Mouse (Mus musculus) stomach, embryonic 15.5 days (tissue): Measurements from ENCODE around the gene Ubald1. TPM values are rescaled to one million over a fixed set of nuclear protein-coding genes. Genes with fewer than 3 reads are reported as not detected.
A peak's percentile ranks its signal among the peaks of the same experiment; 100 is the strongest.

Experiments
- ATAC-seq: fragments of 200-750 bp; cut with Nextera tagmentation; 2 replicates; pipeline ENCODE4 v1.8.0; 2017; ENCODE audit warnings: low read depth, moderate number of reproducible peaks, moderate TSS enrichment; ENCODE audit not compliant: insufficient read depth, low FRiP score
- H3K27ac ChIP-seq: fragments of 300-500 bp; sonication (generic); 2 replicates; pipeline ENCODE4 v1.5.1; 2015; ENCODE audit warnings: mild to moderate bottlenecking, inconsistent platforms
- H3K27me3 ChIP-seq: fragments of 300-500 bp; sonication (generic); replicated peaks from 2 replicates; pipeline ENCODE4 v1.6.1; 2015; ENCODE audit warnings: inconsistent platforms
- H3K36me3 ChIP-seq: fragments of 300-500 bp; sonication (generic); 2 replicates; pipeline ENCODE4 v1.6.1; 2015; ENCODE audit warnings: inconsistent platforms
- H3K4me1 ChIP-seq: fragments of 300-500 bp; sonication (generic); 2 replicates; pipeline ENCODE4 v1.6.1; 2015; ENCODE audit warnings: inconsistent platforms
- H3K4me2 ChIP-seq: fragments of 300-500 bp; sonication (generic); 2 replicates; pipeline ENCODE4 v1.6.1; 2015; ENCODE audit warnings: mild to moderate bottlenecking, inconsistent platforms
- H3K4me3 ChIP-seq: fragments of 300-500 bp; sonication (generic); replicated peaks from 2 replicates; pipeline ENCODE4 v1.5.1; 2015; ENCODE audit warnings: inconsistent platforms
- H3K9ac ChIP-seq: fragments of 300-500 bp; sonication (generic); 2 replicates; pipeline ENCODE4 v1.6.1; 2015; ENCODE audit warnings: inconsistent platforms
- H3K9me3 ChIP-seq: fragments of 300-500 bp; sonication (generic); 2 replicates; pipeline ENCODE4 v1.6.1; 2016; ENCODE audit warnings: inconsistent platforms
- WGBS: fragments of 180-500 bp; shearing (Covaris S2); methylation state at CpG from one replicate; pipeline ENCODE4 v1.1.7; 2015; 5-methylcytosine and 5-hydroxymethylcytosine counted together
- polyA plus RNA-seq: library from polyadenylated mRNA; unstranded; fragments of >200 nt; fragmentation: Nextera tagmentation; extraction: Ambion mirVana; gene quantifications from 2 replicates; pipeline ENCODE4 v1.2.1, GENCODE M21; 2015

Ubald1 gene
- polyA plus RNA-seq, 1 experiment from 2014 or later, result 34.9 TPM

- ATAC-seq, result no peak
- peaks cover 5% of the 10 kb centered on the region; the same call in 1 of the 2 replicates for H3K4me1 ChIP-seq
- no peaks in the 10 kb centered on the region for H3K9me3 ChIP-seq
- no peak overlapping the region for H3K9ac ChIP-seq
- H3K4me2 ChIP-seq, result no peak overlapping the region
- H3K36me3 ChIP-seq, result peaks cover 32% of the 10 kb centered on the region
- H3K4me3 ChIP-seq, result no peak overlapping the region
- 90% methylated on average over 8 of the region's 8 CpGs for WGBS
- no peaks in the 10 kb centered on the region for H3K27me3 ChIP-seq
- H3K27ac ChIP-seq, result no peak overlapping the region
These were observed 30.6 kb upstream of the Ubald1 start for GRCm38 (mm10) chr16:4910758-4911157.

GRCm38 (mm10) chr16:4909745-4910144 lies 29.6 kb upstream of the Ubald1 start:
- Histone ChIP-seq H3K27me3 (no peaks in the 10 kb centered on the region), H3K9ac (no peak overlapping the region), H3K9me3 (no peaks in the 10 kb centered on the region), H3K36me3 (peaks cover 26% of the 10 kb centered on the region), H3K4me1 (peaks cover 5% of the 10 kb centered on the region; the same call in 1 of the 2 replicates), H3K27ac (no peak overlapping the region), H3K4me3 (no peak overlapping the region), H3K4me2 (no peak overlapping the region)
- ATAC-seq, result no peak
- WGBS, result 99% methylated on average over 2 of the region's 2 CpGs

GRCm38 (mm10) chr16:4907972-4908371 lies 27.9 kb upstream of the Ubald1 start:
- Histone ChIP-seq H3K27me3 (no peaks in the 10 kb centered on the region), H3K36me3 (peaks cover 26% of the 10 kb centered on the region), H3K4me1 (0 out of 2 replicates have a peak, but pooled peaks cover 5% of the 10 kb centered on the region), H3K27ac (no peak overlapping the region), H3K9ac (no peak overlapping the region), H3K4me2 (no peak overlapping the region), H3K9me3 (no peaks in the 10 kb centered on the region), H3K4me3 (no peak overlapping the region)
- 0 out of 2 replicates have a peak, but pooled peaks have one; percentile 65 for ATAC-seq
- WGBS, result 54% methylated on average over 5 of the region's 5 CpGs

GRCm38 (mm10) chr16:4907386-4907785 lies 27.3 kb upstream of the Ubald1 start:
- Histone ChIP-seq H3K36me3 (peaks cover 26% of the 10 kb centered on the region), H3K4me3 (no peak overlapping the region), H3K9ac (no peak overlapping the region), H3K27ac (no peak overlapping the region), H3K4me2 (no peak overlapping the region), H3K4me1 (0 out of 2 replicates have a peak, but pooled peaks cover 5% of the 10 kb centered on the region), H3K9me3 (no peaks in the 10 kb centered on the region), H3K27me3 (no peaks in the 10 kb centered on the region)
- 0 out of 2 replicates have a peak, but pooled peaks have one; percentile 20 for ATAC-seq
- WGBS, result 67% methylated on average over 2 of the region's 2 CpGs

- H3K4me1 ChIP-seq, result 0 out of 2 replicates have a peak, but pooled peaks cover 5% of the 10 kb centered on the region
- no peak for ATAC-seq
- H3K36me3 ChIP-seq, result peaks cover 22% of the 10 kb centered on the region
- no peak overlapping the region for H3K4me2 ChIP-seq
- H3K27me3 ChIP-seq, result no peaks in the 10 kb centered on the region
- H3K9me3 ChIP-seq, result no peaks in the 10 kb centered on the region
- H3K27ac ChIP-seq, result no peak overlapping the region
- no peak overlapping the region for H3K9ac ChIP-seq
- no peak overlapping the region for H3K4me3 ChIP-seq
These were observed 26.4 kb upstream of the Ubald1 start for GRCm38 (mm10) chr16:4906559-4906958.

GRCm38 (mm10) chr16:4905591-4905990 lies 25.5 kb upstream of the Ubald1 start:
- Histone ChIP-seq H3K9me3 (no peaks in the 10 kb centered on the region), H3K9ac (no peak overlapping the region), H3K36me3 (peaks cover 13% of the 10 kb centered on the region), H3K4me2 (no peak overlapping the region), H3K4me3 (no peak overlapping the region), H3K27me3 (no peaks in the 10 kb centered on the region), H3K27ac (no peak overlapping the region), H3K4me1 (0 out of 2 replicates have a peak, but pooled peaks cover 9% of the 10 kb centered on the region)
- ATAC-seq, result no peak
- WGBS, result 45% methylated on average over 1 of the region's 1 CpGs

GRCm38 (mm10) chr16:4904878-4905277 lies 24.8 kb upstream of the Ubald1 start:
- WGBS, result 85% methylated on average over 3 of the region's 3 CpGs
- peaks cover 9% of the 10 kb centered on the region; the same call in 1 of the 2 replicates for H3K36me3 ChIP-seq
- H3K27me3 ChIP-seq, result no peaks in the 10 kb centered on the region
- no peak overlapping the region for H3K27ac ChIP-seq
- H3K4me2 ChIP-seq, result no peak overlapping the region
- H3K9me3 ChIP-seq, result no peaks in the 10 kb centered on the region
- no peak for ATAC-seq
- H3K4me1 ChIP-seq, result 0 out of 2 replicates have a peak, but pooled peaks cover 11% of the 10 kb centered on the region
- no peak overlapping the region for H3K4me3 ChIP-seq
- no peak overlapping the region for H3K9ac ChIP-seq

- Histone ChIP-seq H3K9ac (no peak overlapping the region), H3K36me3 (no peaks in the 10 kb centered on the region), H3K4me1 (0 out of 2 replicates have a peak, but pooled peaks cover 11% of the 10 kb centered on the region), H3K27ac (no peak overlapping the region), H3K4me2 (no peak overlapping the region), H3K9me3 (no peaks in the 10 kb centered on the region), H3K4me3 (no peak overlapping the region), H3K27me3 (no peaks in the 10 kb centered on the region)
- ATAC-seq, result no peak
- WGBS, result 66% methylated on average over 6 of the region's 6 CpGs
These were observed 23.5 kb upstream of the Ubald1 start for GRCm38 (mm10) chr16:4903491-4904102.

- H3K36me3 ChIP-seq, result no peaks in the 10 kb centered on the region
- H3K4me2 ChIP-seq, result no peak overlapping the region
- no peaks in the 10 kb centered on the region for H3K27me3 ChIP-seq
- H3K9me3 ChIP-seq, result no peaks in the 10 kb centered on the region
- no peak overlapping the region for H3K9ac ChIP-seq
- H3K27ac ChIP-seq, result no peak overlapping the region
- no peak overlapping the region for H3K4me3 ChIP-seq
- ATAC-seq, result no peak
- WGBS, result 69% methylated on average over 2 of the region's 2 CpGs
- 0 out of 2 replicates have a peak, but pooled peaks cover 11% of the 10 kb centered on the region for H3K4me1 ChIP-seq
These were observed 22.3 kb upstream of the Ubald1 start for GRCm38 (mm10) chr16:4902390-4902789.

GRCm38 (mm10) chr16:4901167-4901566 lies 21.1 kb upstream of the Ubald1 start:
- 69% methylated on average over 7 of the region's 7 CpGs for WGBS
- no peak overlapping the region for H3K4me2 ChIP-seq

GRCm38 (mm10) chr16:4899711-4900110 lies 19.6 kb upstream of the Ubald1 start:
- Histone ChIP-seq H3K4me2 (no peak overlapping the region), H3K9me3 (no peaks in the 10 kb centered on the region), H3K9ac (no peak overlapping the region), H3K27me3 (no peaks in the 10 kb centered on the region), H3K27ac (peak overlapping the region; percentile 31; the same call in 1 of the 2 replicates), H3K4me3 (no peak overlapping the region), H3K36me3 (no peaks in the 10 kb centered on the region), H3K4me1 (0 out of 2 replicates have a peak, but pooled peaks cover 11% of the 10 kb centered on the region)
- 52% methylated on average over 2 of the region's 2 CpGs for WGBS
- no peak for ATAC-seq

More at GRCm38 (mm10) chr16:4901167-4901566, 21.1 kb upstream of the Ubald1 start:
- Histone ChIP-seq H3K4me3 (no peak overlapping the region), H3K36me3 (no peaks in the 10 kb centered on the region), H3K4me1 (0 out of 2 replicates have a peak, but pooled peaks cover 11% of the 10 kb centered on the region), H3K27me3 (no peaks in the 10 kb centered on the region), H3K27ac (no peak overlapping the region), H3K9me3 (no peaks in the 10 kb centered on the region), H3K9ac (no peak overlapping the region)
- no peak for ATAC-seq

GRCm38 (mm10) chr16:4898881-4899280 lies 18.8 kb upstream of the Ubald1 start:
- Histone ChIP-seq H3K9me3 (no peaks in the 10 kb centered on the region), H3K4me1 (0 out of 2 replicates have a peak, but pooled peaks cover 11% of the 10 kb centered on the region), H3K36me3 (no peaks in the 10 kb centered on the region), H3K9ac (no peak overlapping the region), H3K27me3 (no peaks in the 10 kb centered on the region), H3K4me3 (no peak overlapping the region), H3K27ac (no peak overlapping the region), H3K4me2 (no peak overlapping the region)
- no peak for ATAC-seq
- WGBS, result 85% methylated on average over 6 of the region's 6 CpGs
